Mouse (Mus musculus): ENCODE measurements around the gene Zdhhc23. TPM values are rescaled to one million over a fixed set of nuclear protein-coding genes. Genes with fewer than 3 reads are reported as not detected.

Gene Zdhhc23
- polyA plus RNA-seq, 1 experiment: 0.40 TPM

DNA sequence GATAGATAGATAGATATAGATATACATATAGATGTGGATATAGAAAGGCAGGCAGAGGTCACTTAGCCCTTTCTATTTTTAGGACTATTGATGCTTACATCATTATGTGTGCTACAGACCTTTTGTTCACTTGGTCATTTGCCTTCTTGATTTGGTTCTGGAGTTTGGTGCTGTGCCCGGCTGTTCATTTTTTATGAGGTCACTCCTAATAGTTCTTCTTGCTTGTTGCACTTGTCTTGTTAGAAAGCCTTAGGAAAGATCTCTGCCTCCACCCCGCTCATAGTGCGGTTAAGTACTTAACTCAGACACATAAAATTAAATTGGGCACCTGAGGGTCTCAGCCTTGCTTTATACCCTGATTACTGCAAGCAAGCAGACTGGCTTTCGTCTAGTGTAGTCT lies 38.7 kb downstream of the Zdhhc23 start:
- H3K4me1 ChIP-seq (ENCODE audit: control insufficient read depth, insufficient read depth, insufficient read length, low read length): no peaks in the 10 kb centered on the region
- H3K4me3 ChIP-seq (ENCODE audit: insufficient read depth, low read depth, low read length): no peak overlapping the region
- peak overlapping the region; percentile 80 for H3K27ac ChIP-seq (replicated peaks; ENCODE audit: low read depth, low read length)

GRCm38 (mm10) chr16:43935892-43936291 lies 43.7 kb downstream of the Zdhhc23 start:
- Histone ChIP-seq H3K27ac (replicated peaks; ENCODE audit: low read depth, low read length) (no peak overlapping the region), H3K4me3 (ENCODE audit: insufficient read depth, low read depth, low read length) (no peak overlapping the region), H3K4me1 (ENCODE audit: control insufficient read depth, insufficient read depth, insufficient read length, low read length) (no peaks in the 10 kb centered on the region)

- H3K4me3 ChIP-seq (ENCODE audit: insufficient read depth, low read depth, low read length): no peak overlapping the region
- H3K4me1 ChIP-seq (ENCODE audit: control insufficient read depth, insufficient read depth, insufficient read length, low read length): no peaks in the 10 kb centered on the region
- H3K27ac ChIP-seq (replicated peaks; ENCODE audit: low read depth, low read length): no peak overlapping the region
These were observed 44.2 kb downstream of the Zdhhc23 start for GRCm38 (mm10) chr16:43935367-43935766.

- H3K27ac ChIP-seq (replicated peaks; ENCODE audit: low read depth, low read length): no peak overlapping the region
- no peak overlapping the region for H3K4me3 ChIP-seq (ENCODE audit: insufficient read depth, low read depth, low read length)
- no peaks in the 10 kb centered on the region for H3K4me1 ChIP-seq (ENCODE audit: control insufficient read depth, insufficient read depth, insufficient read length, low read length)
These were observed 44.7 kb downstream of the Zdhhc23 start for GRCm38 (mm10) chr16:43934856-43935255.

DNA sequence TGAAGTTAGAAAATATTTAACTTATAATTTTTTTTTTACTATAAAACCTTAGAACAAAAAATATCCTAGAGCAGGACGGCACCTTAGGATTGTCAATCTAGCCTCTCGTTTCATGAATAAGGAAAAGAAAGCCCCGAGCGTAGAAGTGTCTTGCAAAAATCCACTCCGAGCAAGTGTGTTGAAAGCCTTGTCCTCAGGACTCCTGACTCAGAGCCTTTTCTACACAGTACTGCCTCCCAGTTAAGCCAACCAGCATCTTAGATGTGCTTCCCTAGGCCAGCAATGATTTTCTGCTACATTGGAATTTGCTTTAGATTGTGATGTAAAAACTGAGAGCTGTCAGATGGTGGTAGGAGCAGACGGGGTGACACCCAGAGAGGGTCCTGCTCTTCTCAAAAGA lies 46.5 kb downstream of the Zdhhc23 start:
- Histone ChIP-seq H3K4me3 (ENCODE audit: insufficient read depth, low read depth, low read length) (no peak overlapping the region), H3K27ac (replicated peaks; ENCODE audit: low read depth, low read length) (no peak overlapping the region), H3K4me1 (ENCODE audit: control insufficient read depth, insufficient read depth, insufficient read length, low read length) (no peaks in the 10 kb centered on the region)

GRCm38 (mm10) chr16:43932319-43932718 lies 47.3 kb downstream of the Zdhhc23 start:
- H3K4me3 ChIP-seq (ENCODE audit: insufficient read depth, low read depth, low read length): no peak overlapping the region
- H3K4me1 ChIP-seq (ENCODE audit: control insufficient read depth, insufficient read depth, insufficient read length, low read length): no peaks in the 10 kb centered on the region

DNA sequence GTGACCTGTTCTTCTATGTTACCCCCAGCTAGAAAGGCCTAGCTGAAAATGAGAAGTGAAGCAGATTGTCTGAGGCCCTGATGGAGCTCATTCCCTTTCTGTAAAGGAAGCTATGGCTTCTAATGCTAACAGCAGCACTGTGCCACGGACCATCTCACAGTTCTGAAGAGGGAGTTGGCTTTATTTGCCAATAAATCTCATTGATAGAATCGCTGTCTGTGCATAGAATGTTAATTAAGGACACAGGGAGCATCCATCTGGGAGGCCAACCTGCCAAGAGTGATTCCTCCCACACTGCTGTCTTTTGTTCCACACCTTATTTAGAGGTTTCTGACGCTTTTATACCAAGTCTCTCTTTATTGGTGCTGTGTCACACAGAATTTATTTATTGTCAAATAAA lies 48.1 kb downstream of the Zdhhc23 start:
- Histone ChIP-seq H3K4me1 (ENCODE audit: control insufficient read depth, insufficient read depth, insufficient read length, low read length) (no peaks in the 10 kb centered on the region), H3K27ac (replicated peaks; ENCODE audit: low read depth, low read length) (no peak overlapping the region)

More at GRCm38 (mm10) chr16:43932319-43932718, 47.3 kb downstream of the Zdhhc23 start:
- H3K27ac ChIP-seq (replicated peaks; ENCODE audit: low read depth, low read length): no peak overlapping the region

GRCm38 (mm10) chr16:43930577-43930976 lies 49.0 kb downstream of the Zdhhc23 start:
- Histone ChIP-seq H3K4me3 (ENCODE audit: insufficient read depth, low read depth, low read length) (no peak overlapping the region), H3K27ac (replicated peaks; ENCODE audit: low read depth, low read length) (no peak overlapping the region)

More for the DNA sequence above, 48.1 kb downstream of the Zdhhc23 start:
- H3K4me3 ChIP-seq (ENCODE audit: insufficient read depth, low read depth, low read length): no peak overlapping the region

GRCm38 (mm10) chr16:43926341-43926859 lies 53.2 kb downstream of the Zdhhc23 start, which contains the start of gene Qtrt2:
Qtrt2 (minus strand) TSS chr16:43926809.
- H3K4me3 ChIP-seq (ENCODE audit: insufficient read depth, low read depth, low read length): no peak within 1 kb of the TSS
- no peak within 1 kb of the TSS for H3K27ac ChIP-seq (replicated peaks; ENCODE audit: low read depth, low read length)
- H3K4me1 ChIP-seq (ENCODE audit: control insufficient read depth, insufficient read depth, insufficient read length, low read length): no peaks in the 10 kb centered on the region

More at GRCm38 (mm10) chr16:43930577-43930976, 49.0 kb downstream of the Zdhhc23 start:
- no peaks in the 10 kb centered on the region for H3K4me1 ChIP-seq (ENCODE audit: control insufficient read depth, insufficient read depth, insufficient read length, low read length)

DNA sequence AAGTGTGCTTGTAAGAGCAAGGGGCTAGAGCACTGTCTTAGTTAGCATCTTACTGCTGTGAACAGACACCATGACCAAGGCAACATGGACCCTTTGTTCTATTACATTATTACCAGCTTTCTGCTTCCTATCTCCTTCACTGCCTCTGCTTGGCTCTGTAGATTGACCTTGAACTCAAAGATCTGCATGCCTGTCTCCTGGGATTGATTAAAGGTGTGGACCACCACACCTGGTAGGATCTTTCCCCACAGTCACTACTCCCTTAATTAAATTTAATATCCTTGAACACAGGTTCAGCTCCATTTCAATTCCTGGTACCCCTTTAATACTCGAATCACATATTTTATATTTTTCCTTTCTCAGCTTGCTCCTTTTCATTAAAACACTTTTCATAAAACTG lies 53.7 kb downstream of the Zdhhc23 start:
- no peaks in the 10 kb centered on the region for H3K4me1 ChIP-seq (ENCODE audit: control insufficient read depth, insufficient read depth, insufficient read length, low read length)
- no peak overlapping the region for H3K4me3 ChIP-seq (ENCODE audit: insufficient read depth, low read depth, low read length)
- no peak overlapping the region for H3K27ac ChIP-seq (replicated peaks; ENCODE audit: low read depth, low read length)

DNA sequence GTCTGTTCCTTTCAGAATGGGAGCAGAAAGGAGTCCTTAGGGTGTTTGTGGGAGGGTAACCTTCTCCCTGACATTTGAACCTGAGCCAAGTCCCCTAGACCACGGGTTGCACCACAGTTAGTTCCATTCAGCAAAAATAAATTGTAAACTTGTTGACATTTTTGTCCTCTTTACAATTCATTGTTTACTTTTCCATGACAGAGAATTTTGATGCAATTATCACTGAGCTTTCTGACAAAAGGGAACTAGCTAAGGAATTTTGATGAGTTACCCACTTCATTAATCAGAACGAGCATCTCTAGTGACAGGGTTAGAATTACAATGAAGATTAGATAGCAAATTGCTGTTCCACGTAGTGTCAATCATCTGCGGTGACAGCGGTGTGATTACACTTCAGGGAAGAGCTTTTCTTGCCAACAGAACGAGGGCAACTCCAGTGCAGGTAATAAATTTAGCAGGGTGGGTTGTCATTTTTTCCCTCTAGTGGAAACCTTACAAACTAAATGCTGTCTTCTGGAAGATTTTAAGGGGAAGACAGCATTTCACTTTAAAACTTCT lies 54.5 kb downstream of the Zdhhc23 start:
- H3K27ac ChIP-seq (replicated peaks; ENCODE audit: low read depth, low read length): no peak overlapping the region
- no peak overlapping the region for H3K4me3 ChIP-seq (ENCODE audit: insufficient read depth, low read depth, low read length)
- H3K4me1 ChIP-seq (ENCODE audit: control insufficient read depth, insufficient read depth, insufficient read length, low read length): no peaks in the 10 kb centered on the region

GRCm38 (mm10) chr16:43922630-43923029 lies 57.0 kb downstream of the Zdhhc23 start:
- Histone ChIP-seq H3K4me1 (ENCODE audit: control insufficient read depth, insufficient read depth, insufficient read length, low read length) (no peaks in the 10 kb centered on the region), H3K4me3 (ENCODE audit: insufficient read depth, low read depth, low read length) (no peak overlapping the region), H3K27ac (replicated peaks; ENCODE audit: low read depth, low read length) (no peak overlapping the region)

GRCm38 (mm10) chr16:43922024-43922423 lies 57.6 kb downstream of the Zdhhc23 start:
- H3K4me1 ChIP-seq (ENCODE audit: control insufficient read depth, insufficient read depth, insufficient read length, low read length): no peaks in the 10 kb centered on the region
- H3K27ac ChIP-seq (replicated peaks; ENCODE audit: low read depth, low read length): no peak overlapping the region
- no peak overlapping the region for H3K4me3 ChIP-seq (ENCODE audit: insufficient read depth, low read depth, low read length)

GRCm38 (mm10) chr16:43918867-43919266 lies 60.7 kb downstream of the Zdhhc23 start:
- Histone ChIP-seq H3K4me1 (ENCODE audit: control insufficient read depth, insufficient read depth, insufficient read length, low read length) (no peaks in the 10 kb centered on the region), H3K4me3 (ENCODE audit: insufficient read depth, low read depth, low read length) (no peak overlapping the region), H3K27ac (replicated peaks; ENCODE audit: low read depth, low read length) (no peak overlapping the region)

All from brown adipose tissue, adult 24 weeks (tissue).